Mouse (Mus musculus) heart, embryonic 10.5 days (tissue): ENCODE measurements at regions not wholly inside any gene's neighbourhood (a gene's known extent, or its start where the extent isn't known, plus 50 kb on each side); places are given as distances from the start of the nearest gene placed in this dataset.

Source experiments
- DNase-seq: peaks from one replicate; pipeline ENCODE4 v3.0.0-alpha.2; 2017; ENCODE audit warnings: low spot score
- H3K27ac ChIP-seq: fragments of 300-500 bp; sonication (generic); 2 replicates; pipeline ENCODE4 v1.5.1; 2016; ENCODE audit warnings: mild to moderate bottlenecking
- H3K27me3 ChIP-seq: fragments of 300-500 bp; sonication (generic); 2 replicates; pipeline ENCODE4 v1.6.1; 2016; ENCODE audit warnings: mild to moderate bottlenecking; ENCODE audit not compliant: poor library complexity, insufficient read depth, severe bottlenecking
- H3K36me3 ChIP-seq: fragments of 300-500 bp; sonication (generic); 2 replicates; pipeline ENCODE4 v1.6.1; 2016; ENCODE audit warnings: mild to moderate bottlenecking, moderate library complexity
- H3K4me1 ChIP-seq: fragments of 300-500 bp; sonication (generic); 2 replicates; pipeline ENCODE4 v1.6.1; 2016; ENCODE audit warnings: mild to moderate bottlenecking
- H3K4me3 ChIP-seq: fragments of 300-500 bp; sonication (generic); 2 replicates; pipeline ENCODE4 v1.5.1; 2016; ENCODE audit warnings: mild to moderate bottlenecking, moderate library complexity
- H3K9me3 ChIP-seq: fragments of 300-500 bp; sonication (generic); 2 replicates; pipeline ENCODE4 v1.6.1; 2016; ENCODE audit warnings: mild to moderate bottlenecking, moderate library complexity
- WGBS: fragments of 180-500 bp; shearing (Covaris S2); methylation state at CpG from one replicate; pipeline ENCODE4 v1.1.7; 2016; 5-methylcytosine and 5-hydroxymethylcytosine counted together

- WGBS: 83% methylated on average over 5 of the region's 5 CpGs
- H3K27me3 ChIP-seq: no peaks in the 10 kb centered on the region
- no peak for DNase-seq
- H3K4me1 ChIP-seq: no peaks in the 10 kb centered on the region
- no peaks in the 10 kb centered on the region for H3K9me3 ChIP-seq
- H3K36me3 ChIP-seq: no peaks in the 10 kb centered on the region
- H3K27ac ChIP-seq: no peak overlapping the region
- no peak overlapping the region for H3K4me3 ChIP-seq
These were observed 463.6 kb upstream of the Igfbp7 start for GRCm38 (mm10) chr5:77871403-77871802.

GRCm38 (mm10) chr5:77865342-77865741, 457.5 kb upstream of the Igfbp7 start:
- DNase-seq: no peak
- WGBS: 76% methylated on average over 7 of the region's 7 CpGs
- Histone ChIP-seq H3K9me3 (no peaks in the 10 kb centered on the region), H3K27ac (no peak overlapping the region), H3K4me3 (no peak overlapping the region), H3K27me3 (no peaks in the 10 kb centered on the region), H3K36me3 (no peaks in the 10 kb centered on the region), H3K4me1 (no peaks in the 10 kb centered on the region)

- no peak for DNase-seq
- 84% methylated on average over 6 of the region's 6 CpGs for WGBS
These were observed 447.4 kb upstream of the Igfbp7 start for GRCm38 (mm10) chr5:77855191-77855590.

GRCm38 (mm10) chr5:77853999-77854784, 446.4 kb upstream of the Igfbp7 start:
- Histone ChIP-seq H3K36me3 (no peaks in the 10 kb centered on the region), H3K9me3 (no peaks in the 10 kb centered on the region), H3K27ac (no peak overlapping the region), H3K4me1 (no peaks in the 10 kb centered on the region), H3K27me3 (no peaks in the 10 kb centered on the region), H3K4me3 (no peak overlapping the region)
- no peak for DNase-seq
- 84% methylated on average over 12 of the region's 12 CpGs for WGBS

More at GRCm38 (mm10) chr5:77855191-77855590, 447.4 kb upstream of the Igfbp7 start:
- H3K4me1 ChIP-seq: no peaks in the 10 kb centered on the region
- H3K27me3 ChIP-seq: no peaks in the 10 kb centered on the region
- H3K36me3 ChIP-seq: no peaks in the 10 kb centered on the region
- H3K27ac ChIP-seq: no peak overlapping the region
- H3K4me3 ChIP-seq: no peak overlapping the region
- no peaks in the 10 kb centered on the region for H3K9me3 ChIP-seq

- Histone ChIP-seq H3K4me3 (no peak overlapping the region), H3K4me1 (no peaks in the 10 kb centered on the region), H3K27ac (no peak overlapping the region), H3K36me3 (no peaks in the 10 kb centered on the region), H3K9me3 (no peaks in the 10 kb centered on the region), H3K27me3 (no peaks in the 10 kb centered on the region)
- WGBS: 80% methylated on average over 3 of the region's 3 CpGs
- no peak for DNase-seq
These were observed 443.8 kb upstream of the Igfbp7 start for GRCm38 (mm10) chr5:77851645-77852044.

DNA sequence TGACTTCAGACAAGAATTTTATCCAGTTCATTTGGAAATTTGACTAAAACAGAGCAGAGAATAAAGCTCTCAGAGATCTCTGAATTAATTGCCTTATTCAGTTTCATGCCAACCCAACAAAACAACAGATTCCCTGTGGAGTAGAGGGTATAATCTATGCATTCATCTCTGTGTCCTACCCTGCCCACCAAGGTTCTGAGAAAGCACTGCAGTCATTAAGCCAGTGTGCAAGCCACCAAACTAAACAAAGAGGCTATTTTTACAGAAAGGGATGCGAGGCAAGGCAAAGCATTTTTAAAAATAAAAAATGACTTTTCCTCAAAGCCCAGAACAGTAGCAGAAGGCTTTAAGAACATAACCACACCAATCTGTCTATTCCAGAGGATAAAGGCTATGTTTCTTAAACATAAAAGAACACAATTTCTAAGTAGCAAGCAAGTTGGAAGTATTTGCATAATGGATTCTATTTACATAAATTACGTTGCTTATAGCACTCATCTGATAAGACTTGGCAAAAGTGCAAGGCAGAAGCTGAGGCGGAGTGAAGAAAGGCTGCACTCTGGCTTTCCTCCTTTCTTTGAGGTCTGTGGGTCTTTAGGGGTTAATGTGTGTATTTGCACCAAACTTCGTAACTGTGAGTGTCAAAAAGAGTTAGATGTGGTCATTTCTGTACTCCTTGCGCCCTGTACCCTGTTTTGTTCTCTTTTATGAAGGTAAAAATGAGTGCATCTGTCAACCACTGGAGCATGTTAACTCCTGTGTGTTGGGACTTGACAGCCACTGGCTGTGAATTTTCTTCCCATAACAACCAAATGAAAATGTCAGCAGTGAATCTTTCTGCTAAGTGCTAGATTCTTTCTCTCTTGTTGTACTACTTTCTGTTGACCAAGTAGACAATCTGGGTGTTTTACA, 430.6 kb upstream of the Igfbp7 start:
- H3K9me3 ChIP-seq: no peaks in the 10 kb centered on the region
- no peak overlapping the region for H3K27ac ChIP-seq
- 68% methylated on average over 5 of the region's 5 CpGs for WGBS
- no peaks in the 10 kb centered on the region for H3K36me3 ChIP-seq
- H3K4me1 ChIP-seq: no peaks in the 10 kb centered on the region
- no peaks in the 10 kb centered on the region for H3K27me3 ChIP-seq
- no peak overlapping the region for H3K4me3 ChIP-seq
- no peak for DNase-seq

DNA sequence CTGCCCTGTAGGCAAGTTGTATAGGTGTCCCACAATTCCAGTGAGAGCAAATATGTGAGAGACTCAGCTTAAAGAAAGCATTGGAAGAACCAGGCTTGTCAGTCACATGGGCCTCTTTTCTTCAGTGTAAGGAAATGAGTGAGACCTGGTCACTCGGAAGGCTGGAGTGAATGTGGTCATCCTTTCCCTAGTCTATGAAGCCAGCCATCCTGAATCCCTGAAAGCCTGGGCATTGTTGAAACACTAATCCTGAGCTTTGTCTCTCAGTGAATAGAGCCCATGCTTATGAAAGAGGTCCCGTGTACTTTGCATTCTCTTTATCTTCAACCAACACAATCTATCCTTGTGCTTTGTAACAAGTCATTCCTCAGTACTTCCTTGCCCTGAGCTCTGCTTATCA, 420.1 kb upstream of the Igfbp7 start:
- Histone ChIP-seq H3K4me3 (no peak overlapping the region), H3K36me3 (no peaks in the 10 kb centered on the region), H3K27me3 (no peaks in the 10 kb centered on the region), H3K4me1 (no peaks in the 10 kb centered on the region), H3K9me3 (no peaks in the 10 kb centered on the region), H3K27ac (no peak overlapping the region)
- 82% methylated on average over 2 of the region's 2 CpGs for WGBS
- no peak for DNase-seq

- H3K36me3 ChIP-seq: no peaks in the 10 kb centered on the region
- WGBS: 84% methylated on average over 4 of the region's 4 CpGs
- H3K9me3 ChIP-seq: no peaks in the 10 kb centered on the region
- H3K27me3 ChIP-seq: no peaks in the 10 kb centered on the region
- H3K4me1 ChIP-seq: no peaks in the 10 kb centered on the region
- no peak for DNase-seq
- H3K4me3 ChIP-seq: no peak overlapping the region
- no peak overlapping the region for H3K27ac ChIP-seq
These were observed 418.2 kb upstream of the Igfbp7 start for GRCm38 (mm10) chr5:77826063-77826462.

- H3K4me1 ChIP-seq: no peaks in the 10 kb centered on the region
- no peaks in the 10 kb centered on the region for H3K9me3 ChIP-seq
- DNase-seq: no peak
- H3K27me3 ChIP-seq: no peaks in the 10 kb centered on the region
- no peak overlapping the region for H3K27ac ChIP-seq
- WGBS: 80% methylated on average over 7 of the region's 7 CpGs
- H3K4me3 ChIP-seq: no peak overlapping the region
- no peaks in the 10 kb centered on the region for H3K36me3 ChIP-seq
These were observed 409.0 kb upstream of the Igfbp7 start for GRCm38 (mm10) chr5:77816759-77817280.

DNA sequence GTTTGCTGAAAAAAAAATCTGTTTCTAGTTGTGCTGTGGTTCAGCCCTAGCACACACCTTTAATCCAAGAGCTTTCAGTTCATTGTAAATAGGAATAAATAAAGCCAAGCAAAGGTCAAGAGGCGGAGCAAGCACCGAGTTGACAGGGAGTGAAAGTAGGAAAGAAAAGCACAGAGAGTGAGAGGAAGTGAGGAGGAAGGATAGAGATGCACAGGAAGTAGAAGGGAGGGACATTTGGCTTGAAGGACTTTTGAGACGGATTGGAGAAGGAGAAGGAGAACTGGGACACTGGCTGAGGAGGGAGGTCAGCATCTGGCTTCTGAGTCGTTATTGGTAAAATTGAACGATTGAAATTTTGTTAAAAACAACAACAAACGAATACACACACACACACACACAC, 402.0 kb upstream of the Igfbp7 start:
- Histone ChIP-seq H3K9me3 (no peaks in the 10 kb centered on the region), H3K27ac (no peak overlapping the region), H3K27me3 (no peaks in the 10 kb centered on the region), H3K4me1 (no peaks in the 10 kb centered on the region), H3K36me3 (no peaks in the 10 kb centered on the region), H3K4me3 (no peak overlapping the region)
- DNase-seq: no peak
- 76% methylated on average over 6 of the region's 6 CpGs for WGBS

DNA sequence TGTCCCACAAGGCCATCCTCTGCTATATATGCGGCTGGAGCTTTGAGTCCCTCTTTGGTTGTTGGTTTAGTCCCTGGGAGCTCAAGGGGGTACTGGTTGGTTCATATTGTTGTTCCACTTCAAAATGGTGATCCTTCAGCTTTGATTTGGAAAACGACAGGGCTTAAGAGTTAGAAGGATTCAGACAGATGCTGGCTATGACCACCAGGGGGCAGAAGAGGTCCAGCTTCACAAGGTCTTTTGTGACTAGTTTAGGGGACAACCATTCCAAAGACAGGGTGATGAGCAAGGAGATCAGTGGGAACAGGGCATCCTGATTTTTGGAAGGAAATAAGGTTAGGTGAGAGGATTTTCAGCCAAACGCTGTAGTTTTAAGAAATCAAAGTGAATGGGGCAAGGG, 399.9 kb upstream of the Igfbp7 start:
- 35% methylated on average over 3 of the region's 3 CpGs for WGBS
- Histone ChIP-seq H3K4me1 (0 out of 2 replicates have a peak, but pooled peaks cover 3% of the 10 kb centered on the region), H3K4me3 (no peak overlapping the region), H3K36me3 (no peaks in the 10 kb centered on the region), H3K27me3 (no peaks in the 10 kb centered on the region), H3K27ac (no peak overlapping the region), H3K9me3 (no peaks in the 10 kb centered on the region)
- DNase-seq: no peak

- Histone ChIP-seq H3K36me3 (no peaks in the 10 kb centered on the region), H3K4me1 (0 out of 2 replicates have a peak, but pooled peaks cover 3% of the 10 kb centered on the region), H3K27ac (no peak overlapping the region), H3K27me3 (no peaks in the 10 kb centered on the region), H3K4me3 (no peak overlapping the region), H3K9me3 (no peaks in the 10 kb centered on the region)
- no peak for DNase-seq
- 71% methylated on average over 9 of the region's 9 CpGs for WGBS
These were observed 398.7 kb upstream of the Igfbp7 start for GRCm38 (mm10) chr5:77806334-77807157.
